Comparison of ENCODE assay signal across 8 mouse cellular contexts in genomic region chr4:135507547-135508350, GRCm38 (mm10). TPM values are rescaled to one million over a fixed set of nuclear protein-coding genes. Genes with fewer than 3 reads are reported as not detected.
DNase-seq lines count a peak whose midpoint lies in the region; ATAC-seq lines count a peak whose summit lies in the region.

No protein-coding gene starts in this region.

- H3K27me3 ChIP-seq in forebrain, embryonic 15.5 days = peaks cover 2% of the 10 kb centered on the region; the same call in 1 of the 2 replicates
- no peaks in the 10 kb centered on the region for H3K27me3 ChIP-seq in intestine, embryonic 14.5 days (replicated peaks; ENCODE audit: control insufficient read depth, insufficient read depth, low read length)
- H3K27me3 ChIP-seq in limb, embryonic 15.5 days = no peaks in the 10 kb centered on the region
- peaks cover 2% of the 10 kb centered on the region; the same call in 1 of the 2 replicates for H3K27me3 ChIP-seq in midbrain, embryonic 16.5 days (ENCODE audit: control insufficient read depth, insufficient read depth, low read depth, low read length)

- peak; percentile 63 for DNase-seq in CD4-positive, CD25-positive, alpha-beta regulatory T cell, adult 2 months (ENCODE audit: low read depth, low spot score)
- DNase-seq in adrenal gland, postnatal 25 days = peak; percentile 32
- DNase-seq in intestine, embryonic 14.5 days (ENCODE audit: low spot score) = peak; percentile 72
- DNase-seq in telencephalon, adult 2 months (ENCODE audit: low read depth, low spot score) = peak; percentile 41

- H3K27ac ChIP-seq in forebrain, embryonic 15.5 days (replicated peaks) = no peak overlapping the region
- H3K27ac ChIP-seq in intestine, embryonic 14.5 days (ENCODE audit: low read depth) = no peak overlapping the region
- no peak overlapping the region for H3K27ac ChIP-seq in limb, embryonic 15.5 days
- peak overlapping the region; percentile 58; the same call in 1 of the 2 replicates for H3K27ac ChIP-seq in midbrain, embryonic 16.5 days (ENCODE audit: low read length)

- peak overlapping the region; percentile 36 for H3K4me2 ChIP-seq in forebrain, embryonic 15.5 days (replicated peaks)
- peak overlapping the region; percentile 49 for H3K4me2 ChIP-seq in intestine, embryonic 14.5 days (ENCODE audit: low read length)
- peak overlapping the region; percentile 46 for H3K4me2 ChIP-seq in limb, embryonic 15.5 days
- H3K4me2 ChIP-seq in midbrain, embryonic 16.5 days (ENCODE audit: low read length) = peak overlapping the region; percentile 64

- WGBS in forebrain, embryonic 15.5 days = 17% methylated on average over 22 of the region's 22 CpGs
- WGBS in intestine, embryonic 14.5 days = 12% methylated on average over 22 of the region's 22 CpGs
- WGBS in limb, embryonic 15.5 days = 12% methylated on average over 22 of the region's 22 CpGs
- WGBS in midbrain, embryonic 16.5 days = 14% methylated on average over 22 of the region's 22 CpGs

- peaks cover 5% of the 10 kb centered on the region; the same call in 1 of the 2 replicates for H3K4me1 ChIP-seq in forebrain, embryonic 15.5 days
- H3K4me1 ChIP-seq in intestine, embryonic 14.5 days (replicated peaks; ENCODE audit: control insufficient read depth, insufficient read depth, low read length) = peaks cover 8% of the 10 kb centered on the region
- H3K4me1 ChIP-seq in limb, embryonic 15.5 days = peaks cover 24% of the 10 kb centered on the region
- 0 out of 2 replicates have a peak, but pooled peaks cover 4% of the 10 kb centered on the region for H3K4me1 ChIP-seq in midbrain, embryonic 16.5 days (ENCODE audit: control insufficient read depth, insufficient read depth, low read length)

- peak overlapping the region; percentile 26 for H3K4me3 ChIP-seq in forebrain, embryonic 15.5 days
- H3K4me3 ChIP-seq in intestine, embryonic 14.5 days (ENCODE audit: low read depth, low read length) = peak overlapping the region; percentile 24
- H3K4me3 ChIP-seq in limb, embryonic 15.5 days = peak overlapping the region; percentile 20
- H3K4me3 ChIP-seq in midbrain, embryonic 16.5 days (ENCODE audit: low read depth, low read length) = peak overlapping the region; percentile 34

- no peaks in the 10 kb centered on the region for H3K9me3 ChIP-seq in forebrain, embryonic 15.5 days
- H3K9me3 ChIP-seq in intestine, embryonic 14.5 days (ENCODE audit: control insufficient read depth, low read length) = no peaks in the 10 kb centered on the region
- no peaks in the 10 kb centered on the region for H3K9me3 ChIP-seq in limb, embryonic 15.5 days
- H3K9me3 ChIP-seq in midbrain, embryonic 16.5 days (replicated peaks; ENCODE audit: control insufficient read depth, low read length, poor library complexity, severe bottlenecking) = no peaks in the 10 kb centered on the region

- ATAC-seq in CD4-positive, CD25-positive, alpha-beta regulatory T cell, adult 4 months = no peak
- ATAC-seq in forebrain, embryonic 15.5 days (replicated peaks) = peak; percentile 55
- peak; percentile 47; the same call in 1 of the 2 replicates for ATAC-seq in intestine, embryonic 14.5 days (replicated peaks; ENCODE audit: low FRiP score, low TSS enrichment, low read depth)
- ATAC-seq in limb, embryonic 15.5 days (ENCODE audit: insufficient number of reproducible peaks, low FRiP score, low TSS enrichment, low read depth) = no peak
- peak; percentile 76 for ATAC-seq in midbrain, embryonic 16.5 days

- no peaks in the 10 kb centered on the region for H3K36me3 ChIP-seq in forebrain, embryonic 15.5 days
- H3K36me3 ChIP-seq in intestine, embryonic 14.5 days (ENCODE audit: control insufficient read depth, insufficient read depth, low read length) = no peaks in the 10 kb centered on the region
- H3K36me3 ChIP-seq in limb, embryonic 15.5 days = no peaks in the 10 kb centered on the region
- no peaks in the 10 kb centered on the region for H3K36me3 ChIP-seq in midbrain, embryonic 16.5 days (ENCODE audit: control insufficient read depth, insufficient read depth, low read length)

- no peak overlapping the region for H3K9ac ChIP-seq in forebrain, embryonic 15.5 days (replicated peaks)
- peak overlapping the region; percentile 29; the same call in 1 of the 2 replicates for H3K9ac ChIP-seq in intestine, embryonic 14.5 days (ENCODE audit: low read length)
- no peak overlapping the region for H3K9ac ChIP-seq in limb, embryonic 15.5 days
- H3K9ac ChIP-seq in midbrain, embryonic 16.5 days (ENCODE audit: low read depth, low read length) = peak overlapping the region; percentile 56

RNA-seq across cellular contexts. Expression of gene Nipal3, which starts 12.9 kb away (rescaled TPM):
- polyA plus RNA-seq in CD4-positive, CD25-positive, alpha-beta regulatory T cell, adult 4 months (2017; shearing (Covaris generic)) = 10 to 100 TPM; 11.6 to 15.8 TPM
- 12.7 and 26.6 TPM in 2 replicates for total RNA-seq in adrenal gland, postnatal 25 days (2021)
- 4.3 and 6.6 TPM in 2 replicates for polyA plus RNA-seq in forebrain, embryonic 15.5 days (2015; fragmentation: Nextera tagmentation; extraction: Ambion mirVana)
- polyA plus RNA-seq in intestine, embryonic 14.5 days (2014; fragmentation: Nextera tagmentation; extraction: Ambion mirVana) = 4.3 and 6.7 TPM in 2 replicates
- polyA plus RNA-seq in limb, embryonic 15.5 days (2015; fragmentation: Nextera tagmentation; extraction: Ambion mirVana) = 2.3 and 2.4 TPM in 2 replicates
- polyA plus RNA-seq in midbrain, embryonic 16.5 days (2015; fragmentation: Nextera tagmentation; extraction: Ambion mirVana) = 10.8 and 11.2 TPM in 2 replicates

RNA-seq across cellular contexts. Expression of gene Stpg1, which starts 13.2 kb away (rescaled TPM):
- polyA plus RNA-seq in CD4-positive, CD25-positive, alpha-beta regulatory T cell, adult 4 months (2017; shearing (Covaris generic)) = not detected
- 0.91 TPM in 1 of 2 replicates, not detected in the other for total RNA-seq in adrenal gland, postnatal 25 days (2021)
- 0.18 TPM in 1 of 2 replicates, not detected in the other for polyA plus RNA-seq in forebrain, embryonic 15.5 days (2015; fragmentation: Nextera tagmentation; extraction: Ambion mirVana)
- polyA plus RNA-seq in intestine, embryonic 14.5 days (2014; fragmentation: Nextera tagmentation; extraction: Ambion mirVana) = 0.19 and 0.42 TPM in 2 replicates
- polyA plus RNA-seq in limb, embryonic 15.5 days (2015; fragmentation: Nextera tagmentation; extraction: Ambion mirVana) = 0.12 and 0.31 TPM in 2 replicates
- 0.20 and 1.1 TPM in 2 replicates for polyA plus RNA-seq in midbrain, embryonic 16.5 days (2015; fragmentation: Nextera tagmentation; extraction: Ambion mirVana)

Comparison
In these comparisons a context has a peak if more than half of its experiments do, and no peak if none do; other contexts are left out.
1. ATAC-seq: peak in forebrain, embryonic 15.5 days (single experiment), intestine, embryonic 14.5 days (single experiment) and midbrain, embryonic 16.5 days (single experiment); none in CD4-positive, CD25-positive, alpha-beta regulatory T cell, adult 4 months (single experiment) and limb, embryonic 15.5 days (single experiment).
2. H3K9ac ChIP-seq: peak in intestine, embryonic 14.5 days (single experiment) and midbrain, embryonic 16.5 days (single experiment); none in forebrain, embryonic 15.5 days (single experiment) and limb, embryonic 15.5 days (single experiment).
3. Peak in every context shown above with its lines, with median percentiles within 50 percentile points of each other: DNase-seq, H3K4me2 ChIP-seq and H3K4me3 ChIP-seq.